Mouse (Mus musculus): ENCODE data around the gene Dand5. TPM values are rescaled to one million over a fixed set of nuclear protein-coding genes. Genes with fewer than 3 reads are reported as not detected.
A peak's percentile ranks its signal among the peaks of the same experiment; 100 is the strongest.

The Dand5 gene
- total RNA-seq, 2 experiments from 2014 or later: 10.2 to 10.8 TPM

DNA sequence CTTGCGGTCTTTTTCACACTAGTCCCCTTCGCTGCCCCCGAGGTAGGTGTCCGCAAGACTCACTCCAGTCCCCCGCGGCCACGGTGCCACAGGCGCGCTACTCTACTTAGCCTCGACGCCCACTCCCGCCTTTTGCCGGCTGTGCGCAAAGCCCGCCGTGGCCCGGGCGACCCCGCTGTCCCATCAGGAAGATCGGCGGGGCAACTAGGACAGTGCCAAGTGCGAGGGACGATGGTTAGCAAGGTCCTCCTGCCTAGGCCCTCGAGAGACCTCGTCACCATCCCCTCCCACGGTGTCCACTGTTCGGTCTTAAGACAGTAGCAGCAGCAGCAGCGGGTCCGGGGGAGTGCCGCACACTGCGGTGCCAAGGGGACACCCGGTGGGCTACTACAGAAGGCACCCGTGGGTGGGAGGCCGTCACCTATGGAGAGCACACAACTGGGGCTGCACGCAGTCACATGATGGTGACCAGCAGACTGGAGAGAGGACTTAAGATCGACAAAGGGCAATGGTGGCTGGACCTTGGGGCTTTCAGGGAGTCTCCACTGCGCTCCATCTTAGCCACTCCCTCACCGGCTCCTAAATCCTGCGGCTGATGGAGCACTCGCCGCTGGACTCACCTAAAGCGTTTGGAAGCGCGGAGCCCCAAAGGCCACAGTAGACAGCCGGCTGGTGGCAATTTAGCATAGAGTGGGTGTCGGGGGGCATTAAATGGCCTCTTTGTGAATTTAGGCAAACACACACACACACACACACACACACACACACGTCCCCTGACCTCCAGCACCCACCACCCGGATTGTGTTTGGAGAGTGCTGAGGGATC lies 37.7 kb downstream of the Dand5 start:
- DNase-seq (ENCODE audit: low spot score in 2 of 2): no peak

DNA sequence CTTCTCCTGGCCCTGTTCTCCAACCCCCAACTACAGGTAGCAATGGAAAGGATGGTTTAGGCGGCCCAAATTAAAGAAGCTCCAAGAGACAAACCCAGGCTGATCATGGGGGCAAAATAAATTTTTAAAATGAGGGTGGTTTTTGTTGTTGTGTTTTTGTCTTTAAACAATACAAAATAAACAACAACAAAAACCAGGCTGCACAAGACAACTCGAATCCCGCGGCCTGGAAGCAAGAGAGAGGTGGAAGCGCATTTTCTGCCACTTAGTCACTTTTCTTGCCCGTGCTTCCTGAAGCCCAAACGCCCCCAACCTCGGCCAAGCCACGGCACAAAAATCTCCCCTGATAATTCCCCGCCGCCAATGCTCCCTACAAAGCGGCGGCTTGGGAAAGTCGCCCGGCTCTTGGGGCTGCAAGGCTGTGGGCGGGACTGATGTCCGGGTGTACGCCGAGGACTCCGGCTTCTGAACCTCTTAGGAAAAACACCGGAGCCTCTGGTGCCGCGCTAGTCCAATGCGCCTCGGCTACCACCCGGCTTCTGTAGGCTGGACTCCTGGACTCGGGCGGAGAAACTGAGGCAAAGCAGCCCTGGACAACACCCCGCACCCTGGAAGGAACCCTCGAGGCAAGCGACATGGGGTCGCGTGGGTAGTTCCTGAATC lies 38.6 kb downstream of the Dand5 start:
- DNase-seq (ENCODE audit: low spot score in 2 of 2): no peak

DNA sequence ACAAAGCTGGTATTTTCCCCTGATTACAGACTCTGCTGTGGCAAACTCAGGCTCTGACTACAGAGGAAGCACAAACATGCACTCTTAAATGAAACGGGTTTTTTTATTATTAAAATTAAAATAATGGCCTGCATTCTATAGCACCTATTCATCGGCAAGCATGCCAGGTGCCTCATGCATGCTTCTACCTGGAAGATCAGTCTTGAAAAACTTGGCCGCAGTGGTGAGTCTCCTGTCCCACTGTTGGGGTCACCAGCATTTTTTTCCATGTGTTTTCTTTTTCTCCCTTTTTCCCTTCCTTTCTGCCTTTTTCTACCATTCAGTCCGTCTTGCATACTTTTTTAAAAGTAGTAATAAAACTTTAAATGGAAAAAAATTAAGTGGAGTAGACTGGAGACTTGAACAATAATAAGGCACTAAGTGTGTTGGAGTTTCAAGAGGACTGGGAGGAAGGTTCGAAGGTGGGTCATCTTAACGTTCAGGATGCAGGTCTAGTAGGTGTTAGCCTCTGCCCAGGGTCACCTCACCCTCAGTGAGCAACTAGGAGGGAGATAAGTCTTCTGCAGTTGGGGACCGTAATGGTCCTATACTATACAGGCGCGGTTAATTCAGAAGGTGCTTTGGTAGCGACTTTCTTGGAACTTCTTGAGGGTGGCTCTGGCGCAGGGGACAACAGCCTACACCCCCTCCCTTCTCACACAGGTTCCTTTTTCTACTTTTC lies 39.3 kb downstream of the Dand5 start:
- DNase-seq (ENCODE audit: low spot score in 2 of 2): no peak

DNA sequence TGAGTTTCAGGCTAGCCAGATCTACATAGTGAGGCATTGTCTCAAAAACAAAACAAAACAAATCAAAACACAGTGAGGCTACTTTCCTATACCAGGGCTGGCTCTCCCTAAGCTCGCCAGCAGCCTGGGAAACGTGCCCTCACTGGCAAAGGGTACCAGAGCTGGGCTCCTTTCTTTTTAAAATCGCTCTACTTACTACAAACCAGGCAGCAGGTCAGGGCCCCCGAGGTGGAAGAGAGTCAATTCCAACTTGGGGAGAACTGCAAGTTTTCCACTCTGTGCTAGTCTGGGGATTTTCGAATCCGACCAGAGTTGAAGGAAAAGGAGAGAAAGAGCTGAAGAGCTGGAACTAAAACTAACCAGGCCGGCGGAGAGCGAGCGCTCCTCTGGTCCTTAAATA lies 39.9 kb downstream of the Dand5 start:
- DNase-seq (ENCODE audit: low spot score in 2 of 2): no peak

DNA sequence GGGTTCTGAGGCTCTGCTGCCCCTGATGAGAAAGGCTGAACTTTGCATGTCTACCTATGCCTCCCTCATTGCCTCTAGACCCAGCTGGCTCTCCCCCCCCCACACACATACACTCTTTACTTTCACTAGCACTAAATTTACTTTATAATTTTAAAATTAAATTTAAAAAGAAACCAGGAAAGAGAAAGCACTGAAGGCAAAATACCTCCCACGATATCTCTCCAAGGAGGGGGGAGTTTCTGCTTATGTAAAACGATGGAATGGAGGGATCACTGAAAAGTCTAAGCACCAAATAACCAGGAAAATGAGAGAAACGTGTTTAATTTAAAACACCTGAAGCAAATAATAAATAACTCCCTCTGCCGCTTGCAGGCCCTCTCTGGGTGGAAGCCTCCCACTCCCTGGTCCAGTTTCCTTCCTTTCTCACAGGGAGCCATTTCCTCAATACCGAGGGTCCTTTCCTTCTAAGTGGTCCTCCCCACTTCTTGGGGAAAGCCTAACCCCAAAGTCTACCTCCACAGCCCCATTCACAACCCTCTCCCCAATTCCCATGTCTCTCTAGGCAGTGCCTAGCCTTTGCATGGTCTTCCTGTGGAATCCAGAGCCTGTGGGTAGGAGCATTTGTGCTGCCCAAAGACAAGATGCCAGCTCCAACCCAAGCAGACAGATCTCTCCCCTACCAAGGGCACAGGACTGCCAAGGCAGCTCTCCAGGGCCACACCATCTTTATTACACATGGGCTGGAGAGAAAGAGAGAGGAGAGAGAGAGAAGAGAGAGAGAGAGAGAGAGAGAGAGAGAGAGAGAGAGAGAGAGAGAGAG lies 40.7 kb downstream of the Dand5 start:
- no peak for DNase-seq (ENCODE audit: low spot score in 2 of 2)

DNA sequence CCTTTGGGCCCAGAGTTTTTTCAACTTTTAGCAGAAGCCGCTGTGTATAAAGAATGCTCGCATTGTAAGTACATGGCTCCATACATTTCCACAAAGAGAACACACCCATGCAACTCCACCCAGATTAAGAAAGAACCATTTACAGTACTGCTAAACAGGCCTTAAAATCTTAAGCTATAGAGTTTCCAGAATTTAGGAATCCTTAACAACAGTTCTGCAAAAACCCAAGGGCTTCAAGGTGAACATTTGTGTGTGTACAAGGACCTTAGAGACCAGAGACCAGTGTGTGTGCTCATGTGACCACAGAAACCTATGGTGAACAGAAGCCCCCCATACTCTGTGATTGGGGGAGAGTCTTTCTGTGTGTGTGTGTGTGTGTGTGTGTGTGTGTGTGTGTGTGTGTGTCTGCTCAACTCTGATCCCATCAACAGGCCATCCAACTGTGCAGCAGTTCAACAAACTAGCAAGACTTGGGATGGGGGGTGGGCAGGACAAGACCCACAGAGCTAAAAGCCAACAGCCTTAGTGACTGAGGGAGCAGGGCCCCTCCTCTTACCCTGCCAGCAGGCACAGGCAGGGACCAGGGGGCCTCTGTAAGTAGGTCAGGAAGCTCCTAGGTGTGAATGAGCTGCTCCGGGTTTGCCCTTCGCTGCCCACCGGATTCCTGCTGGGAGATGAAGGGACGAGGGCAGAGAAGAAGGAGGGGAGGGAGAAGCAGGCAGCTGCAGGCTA lies 41.5 kb downstream of the Dand5 start:
- no peak for DNase-seq (ENCODE audit: low spot score in 2 of 2)

DNA sequence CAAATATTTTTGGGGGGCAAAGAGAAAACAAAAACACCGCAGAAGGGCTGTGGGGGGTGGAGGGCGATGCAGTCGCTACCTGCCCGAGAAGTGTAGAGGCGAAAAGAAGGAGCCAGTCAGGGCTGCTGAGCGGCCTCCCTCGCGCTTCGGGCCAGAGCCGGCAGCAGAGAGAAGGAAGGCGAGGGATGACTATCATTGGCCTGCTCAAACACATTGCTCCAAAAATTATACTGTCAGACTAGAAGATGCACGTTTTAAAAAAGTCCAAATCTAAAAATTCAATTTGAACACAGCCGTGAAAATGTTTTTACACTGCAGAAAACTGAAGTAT lies 42.4 kb downstream of the Dand5 start:
- no peak for DNase-seq (ENCODE audit: low spot score in 2 of 2)

DNA sequence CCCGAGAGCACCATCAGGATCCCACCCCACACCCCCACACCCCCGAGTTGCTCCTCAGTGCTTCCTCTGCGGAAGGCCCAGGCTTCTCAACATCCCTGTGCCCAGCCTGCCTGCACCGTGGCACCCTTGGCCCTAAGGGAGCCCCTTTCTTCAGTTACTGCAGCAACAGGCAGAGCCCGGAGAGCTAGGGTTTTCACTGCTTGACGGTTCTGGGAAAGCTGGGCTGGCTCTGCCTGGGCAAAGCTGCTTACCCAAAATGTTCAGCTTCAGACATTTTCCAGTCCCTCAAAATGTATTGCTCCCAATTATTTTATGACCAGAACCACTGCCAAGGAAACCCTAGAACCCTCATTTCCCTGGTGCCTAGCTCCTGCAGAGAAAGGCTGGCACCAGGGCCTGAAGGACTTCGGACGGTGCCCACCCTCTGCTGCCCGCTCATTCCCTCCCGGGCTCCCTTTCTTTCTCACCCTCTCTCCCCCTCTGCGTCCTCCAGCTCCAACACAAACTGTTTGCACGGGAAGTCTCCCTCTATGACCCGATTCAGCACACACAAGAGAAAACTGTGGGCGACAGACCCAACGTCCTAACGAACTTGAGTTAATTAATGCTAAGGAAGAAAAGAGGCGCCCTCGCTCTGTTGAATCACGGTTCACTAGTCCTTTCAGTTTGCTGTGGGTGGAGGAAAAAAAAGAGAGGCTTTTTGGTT lies 43.0 kb downstream of the Dand5 start:
- DNase-seq (ENCODE audit: low spot score in 2 of 2): no peak

DNA sequence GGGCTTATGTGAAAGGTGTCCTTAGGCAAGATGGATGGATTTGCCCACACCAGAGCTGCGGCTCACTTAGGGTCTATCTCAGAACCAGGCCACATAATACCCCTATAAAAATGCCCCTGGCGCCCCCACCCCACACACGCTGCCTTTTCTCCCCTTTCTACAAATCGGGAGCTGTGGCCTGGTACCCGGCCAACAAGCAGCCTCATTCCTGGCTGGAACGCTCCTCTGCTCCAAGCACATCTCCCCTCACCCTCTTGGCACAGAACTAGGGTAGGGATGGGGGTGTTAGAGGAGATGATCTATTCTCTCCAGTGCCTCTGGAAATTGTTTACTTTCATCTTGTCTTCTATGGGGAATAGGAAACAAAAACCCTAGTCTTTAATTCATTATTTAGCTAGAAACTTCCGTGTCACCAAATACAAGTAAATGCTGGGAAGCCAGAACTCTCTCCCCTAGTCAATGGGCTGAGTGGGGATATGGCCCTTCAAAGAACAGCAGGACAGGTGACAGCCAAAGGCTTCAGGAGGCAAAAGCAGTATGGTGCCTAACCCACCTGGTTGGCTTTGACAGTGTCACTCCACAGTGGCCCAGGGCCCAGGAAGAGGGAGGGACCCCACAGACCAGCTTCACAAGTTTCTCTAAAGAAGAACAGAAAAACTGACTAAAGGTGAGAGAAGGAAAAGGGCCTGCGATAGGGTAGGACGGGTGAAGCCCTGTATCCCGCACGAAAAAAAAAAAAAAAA lies 43.8 kb downstream of the Dand5 start:
- no peak for DNase-seq (ENCODE audit: low spot score in 2 of 2)

DNA sequence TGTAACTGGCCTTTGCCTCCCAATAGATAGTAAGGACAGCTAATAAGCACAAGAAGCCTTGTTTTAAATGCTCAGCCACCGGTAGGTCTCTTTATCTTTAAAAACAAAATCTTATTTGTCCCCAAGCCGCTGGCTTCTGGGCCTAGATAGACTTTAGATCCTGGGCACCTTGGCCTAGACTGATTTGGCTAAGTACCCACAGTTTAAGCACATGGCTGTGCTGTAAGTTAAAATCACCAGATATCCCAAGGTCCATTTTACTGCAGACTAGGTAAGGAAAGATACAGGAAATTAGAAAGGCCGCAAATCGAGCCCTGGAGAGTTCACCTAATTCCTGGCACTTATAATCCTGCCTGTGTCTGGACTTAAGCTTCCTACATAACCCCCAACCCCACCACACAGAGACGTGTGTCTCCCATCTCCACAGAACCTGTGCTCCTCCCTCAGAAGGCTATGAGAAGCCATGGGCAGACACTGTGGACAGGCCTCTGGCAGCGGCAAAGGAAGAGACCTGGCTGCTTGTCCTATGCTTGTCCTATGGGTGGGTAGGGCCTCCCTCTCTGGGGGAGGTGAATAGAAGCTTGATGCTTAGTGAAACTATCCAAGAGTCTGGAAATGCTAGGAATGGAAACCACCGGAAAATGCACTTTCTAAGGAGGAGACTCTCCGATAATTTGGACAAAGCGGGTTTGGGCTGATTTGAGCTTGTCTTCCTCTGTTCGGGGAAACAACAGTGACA lies 44.6 kb downstream of the Dand5 start:
- no peak for DNase-seq (ENCODE audit: low spot score in 2 of 2)

DNA sequence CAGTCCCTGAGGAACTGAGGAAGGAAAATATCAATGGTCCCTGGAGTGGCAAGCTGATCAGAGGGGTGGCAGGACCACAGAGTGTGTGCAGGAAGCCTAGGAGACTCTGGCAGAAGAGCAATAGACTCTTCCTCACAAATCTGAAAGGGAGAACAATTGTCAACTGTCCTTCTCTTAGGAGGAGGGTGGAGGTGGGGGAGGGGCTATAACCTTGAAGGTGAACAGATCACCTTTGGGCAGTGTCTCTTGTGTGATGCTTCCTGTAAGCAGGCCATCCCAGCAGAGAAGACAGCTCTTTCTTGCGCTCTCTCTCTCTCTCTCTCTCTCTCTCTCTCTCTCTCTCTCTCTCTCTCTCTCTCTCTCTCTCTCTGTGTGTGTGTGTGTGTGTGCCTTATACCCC lies 46.1 kb downstream of the Dand5 start:
- DNase-seq (ENCODE audit: low spot score in 2 of 2): no peak

DNA sequence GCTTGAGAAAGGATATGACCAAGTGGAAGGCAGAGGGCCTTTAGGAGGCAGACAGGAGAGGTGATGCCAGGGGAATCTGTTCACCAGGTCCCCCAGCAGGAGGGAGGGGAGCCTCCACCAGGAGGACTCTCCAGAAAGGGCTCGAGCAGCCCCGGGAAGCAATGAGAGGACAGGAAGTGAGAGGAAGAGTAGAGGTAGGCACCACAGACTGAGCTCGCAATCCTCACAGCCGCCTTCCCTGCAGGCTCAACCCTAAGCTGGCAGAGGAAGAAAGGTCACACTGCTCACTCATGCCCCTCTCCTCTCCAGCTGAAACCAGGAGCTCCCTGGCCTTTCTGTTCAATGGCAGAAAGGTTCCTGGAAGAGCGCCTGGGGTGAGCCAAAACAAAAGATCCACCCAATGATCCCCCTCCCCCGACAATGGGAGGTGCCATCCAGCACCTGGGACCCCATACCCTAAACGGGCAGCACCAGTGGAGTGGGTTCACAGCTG lies 47.0 kb downstream of the Dand5 start:
- no peak for DNase-seq (ENCODE audit: low spot score in 2 of 2)

DNA sequence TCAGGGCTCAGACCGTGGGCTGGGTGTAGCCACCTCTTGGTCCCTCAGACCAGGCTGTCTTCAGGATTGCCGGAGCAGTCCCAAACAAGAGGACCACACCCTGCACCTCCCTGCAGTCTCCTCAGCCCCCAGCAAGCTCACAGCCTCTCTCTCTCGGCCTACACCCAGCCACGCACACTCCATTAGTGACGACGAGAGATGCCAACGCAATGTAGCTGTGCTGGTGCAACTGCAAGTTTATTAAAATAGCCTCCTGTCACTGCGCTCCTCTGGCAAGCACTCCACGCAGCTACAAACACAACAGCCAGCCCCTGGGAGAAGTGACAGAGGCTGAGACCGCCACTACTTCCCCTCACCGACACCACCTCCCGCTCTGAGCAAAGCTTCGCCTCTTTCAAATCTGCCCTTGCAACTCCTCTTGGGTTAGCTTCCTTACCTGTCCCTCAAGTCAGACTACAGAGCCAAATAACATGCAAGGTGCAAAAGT lies 47.5 kb downstream of the Dand5 start:
- peak in 1 of 2 experiments; percentile 77 for DNase-seq (ENCODE audit: low spot score in 2 of 2)

DNA sequence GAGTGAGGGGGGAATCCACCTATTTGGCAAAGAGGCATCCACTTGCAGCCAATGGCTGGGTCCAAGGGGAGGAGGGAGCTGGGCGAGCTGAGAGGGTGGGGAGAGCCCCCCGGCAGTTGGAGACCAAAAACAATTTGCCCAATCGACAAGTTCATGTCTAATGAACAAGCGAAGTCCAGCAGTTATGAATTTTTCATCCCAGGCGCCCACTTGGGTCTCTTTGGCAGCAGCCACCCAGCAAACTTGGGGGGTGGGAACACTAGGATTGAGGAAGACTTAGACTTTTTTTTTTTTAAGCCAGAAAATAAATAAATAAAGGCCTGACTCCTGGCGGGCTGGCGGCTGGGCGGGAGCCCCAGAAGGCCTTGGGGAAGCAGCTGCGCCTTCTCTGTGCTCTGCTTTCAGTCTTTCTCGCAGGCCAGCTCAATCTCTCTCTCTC lies 48.1 kb downstream of the Dand5 start:
- no peak for DNase-seq (ENCODE audit: low spot score in 2 of 2)

DNA sequence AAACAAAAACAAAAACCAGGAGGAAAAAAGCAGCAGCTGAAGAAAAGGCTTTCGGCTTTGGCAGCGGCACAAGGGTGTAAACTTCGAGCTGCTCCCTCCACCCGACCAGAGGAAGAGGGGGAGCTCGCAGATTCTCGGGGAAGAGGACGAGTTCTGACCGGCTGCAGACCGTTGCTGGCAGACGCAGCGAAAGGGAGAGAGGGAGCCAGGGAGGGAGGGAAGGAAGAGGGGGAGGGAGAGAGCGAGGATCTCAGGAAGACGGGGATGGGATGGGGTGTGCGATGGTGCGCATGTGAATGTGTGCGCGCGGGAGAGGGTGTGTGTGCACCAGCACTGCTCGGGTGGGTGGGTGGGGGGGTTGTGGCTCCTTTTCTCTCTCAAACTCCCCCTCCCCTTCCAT lies 48.8 kb downstream of the Dand5 start:
- peak; percentile 74 to 85 for DNase-seq (ENCODE audit: low spot score in 2 of 2)

DNA sequence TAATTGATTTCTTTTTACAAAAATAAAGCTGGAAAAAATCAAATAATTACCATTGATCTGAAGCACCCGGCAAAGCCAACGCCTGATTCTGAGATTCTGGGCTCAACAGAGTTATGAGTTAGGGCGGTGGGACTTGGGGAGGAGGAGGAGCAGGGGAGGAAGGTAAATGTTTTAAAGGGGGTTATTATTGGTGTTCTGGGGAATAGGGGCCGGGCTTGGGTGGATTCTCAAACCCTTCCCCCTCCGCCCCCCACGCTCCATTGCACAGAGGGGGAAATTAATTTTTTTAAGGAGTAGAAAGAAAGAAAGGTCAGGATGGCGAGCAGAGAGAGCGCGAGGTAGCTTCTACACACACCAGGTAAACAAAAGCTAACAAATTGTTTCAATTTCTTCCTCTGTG lies 49.3 kb downstream of the Dand5 start:
- DNase-seq (ENCODE audit: low spot score in 2 of 2): no peak

DNA sequence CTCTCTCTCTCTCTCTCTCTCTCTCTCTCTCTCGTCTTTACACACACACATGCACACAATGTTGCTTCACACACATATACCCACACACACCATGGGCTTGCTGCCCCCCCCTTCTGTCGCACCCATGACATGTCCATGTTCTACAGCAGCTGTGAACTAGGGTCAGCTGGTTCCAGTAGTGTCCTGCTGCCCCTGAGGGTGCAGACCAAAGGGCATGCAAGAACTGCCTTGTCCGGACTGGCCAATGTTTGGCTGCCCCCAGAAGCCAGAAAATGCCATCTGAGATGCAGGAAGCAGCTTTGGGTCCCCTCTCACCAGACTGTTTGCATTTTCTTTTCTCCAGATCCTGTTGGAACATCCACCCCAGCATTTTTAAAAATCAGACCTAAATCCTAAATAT lies 50.0 kb downstream of the Dand5 start:
- no peak for DNase-seq (ENCODE audit: low spot score in 2 of 2)

DNA sequence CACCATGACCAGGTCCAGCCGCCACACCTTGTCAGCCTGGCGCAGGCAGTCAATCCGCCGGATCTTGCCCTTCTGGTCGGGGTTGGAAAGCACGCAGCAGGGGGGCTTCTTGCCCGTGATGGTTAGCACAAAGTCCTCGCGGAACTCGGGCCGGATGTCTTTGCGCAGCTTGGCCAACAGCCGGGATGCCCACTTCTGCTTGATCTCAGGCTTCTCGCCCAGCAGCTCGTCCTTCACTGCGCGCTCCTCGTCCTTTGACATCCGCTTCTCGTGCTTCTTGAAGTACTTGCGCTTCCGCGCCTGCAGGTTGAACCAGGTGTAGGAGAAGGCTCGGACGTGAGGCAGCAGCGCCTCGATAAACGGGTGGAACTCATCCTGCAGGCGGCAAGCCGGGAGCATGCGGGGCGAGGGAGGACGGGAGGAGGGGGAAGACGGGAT lies 50.7 kb downstream of the Dand5 start:
- DNase-seq (ENCODE audit: low spot score in 2 of 2): peak in 1 of 2 experiments; percentile 64

All from left cerebral cortex, adult 18-20 months (tissue).